Mouse (Mus musculus): ENCODE measurements around the gene Ascl2. TPM values are rescaled to one million over a fixed set of nuclear protein-coding genes. Genes with fewer than 3 reads are reported as not detected.

Gene Ascl2
- polyA plus RNA-seq (2016; fragmentation: Nextera tagmentation; extraction: Ambion mirVana) = 0.15 and 0.66 TPM in 2 replicates

- Histone ChIP-seq H3K4me1 (peaks cover 23% of the 10 kb centered on the region), H3K4me3 (peak within 1 kb of the TSS; percentile 42), H3K27me3 (replicated peaks) (peaks cover 82% of the 10 kb centered on the region), H3K9me3 (no peaks in the 10 kb centered on the region), H3K36me3 (no peaks in the 10 kb centered on the region), H3K4me2 (replicated peaks) (peak within 1 kb of the TSS; percentile 95), H3K27ac (no peak within 1 kb of the TSS), H3K9ac (peak within 1 kb of the TSS; percentile 17)
- ATAC-seq (ENCODE audit: low FRiP score, low read depth) = peak; percentile 35; the same call in 1 of the 2 replicates
- 2% methylated on average over 51 of the region's 51 CpGs for WGBS
These were observed at the start of gene Ascl2 for GRCm38 (mm10) chr7:142968809-142969511. Gene Ascl2, minus strand, starts transcription at chr7:142969264.

GRCm38 (mm10) chr7:143017181-143017580 is 48.1 kb upstream of the Ascl2 start:
- Histone ChIP-seq H3K4me3 (no peak overlapping the region), H3K9ac (no peak overlapping the region), H3K27ac (no peak overlapping the region), H3K27me3 (replicated peaks) (no peaks in the 10 kb centered on the region), H3K4me1 (peaks cover 19% of the 10 kb centered on the region), H3K9me3 (no peaks in the 10 kb centered on the region), H3K4me2 (replicated peaks) (no peak overlapping the region), H3K36me3 (no peaks in the 10 kb centered on the region)
- no peak for ATAC-seq (ENCODE audit: low FRiP score, low read depth)
- WGBS = 79% methylated on average over 4 of the region's 4 CpGs

DNA sequence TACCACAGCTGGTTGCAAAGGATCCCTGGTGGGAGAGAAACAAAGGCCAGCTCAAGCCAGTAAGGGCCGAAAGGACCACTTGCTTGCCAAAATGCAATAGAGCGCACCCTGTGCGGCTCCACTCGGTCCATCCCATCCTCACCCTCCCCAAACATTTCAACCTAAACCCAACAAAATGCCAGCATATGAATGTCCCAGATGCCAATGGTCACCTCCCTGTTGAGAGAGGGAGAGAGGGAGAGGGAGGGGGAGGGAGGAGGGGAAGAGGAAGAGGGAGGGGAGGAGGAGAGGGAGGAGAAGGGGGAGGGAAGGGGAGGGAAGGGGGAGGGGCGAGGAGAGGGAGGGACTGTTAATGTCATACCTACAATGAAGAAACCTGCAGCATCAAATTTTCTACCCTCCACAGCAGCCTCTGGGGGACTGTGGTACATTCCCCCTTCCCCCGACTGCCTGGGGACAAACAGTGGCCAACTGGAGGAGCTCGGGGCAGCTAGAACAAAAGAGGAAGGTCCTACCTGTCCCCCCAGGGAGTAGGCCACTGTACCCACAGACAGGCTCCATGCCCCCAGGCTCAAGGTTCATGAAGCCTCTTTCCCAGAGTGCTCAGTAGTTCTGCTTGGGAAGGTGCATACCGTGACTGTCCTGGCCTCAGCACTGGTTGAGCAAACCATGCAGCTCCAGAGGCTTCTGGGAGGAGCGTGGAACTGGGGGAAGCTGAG is 47.5 kb upstream of the Ascl2 start:
- Histone ChIP-seq H3K27ac (no peak overlapping the region), H3K4me3 (no peak overlapping the region), H3K36me3 (no peaks in the 10 kb centered on the region), H3K4me2 (replicated peaks) (peak overlapping the region; percentile 18; the same call in 1 of the 2 replicates), H3K4me1 (peaks cover 24% of the 10 kb centered on the region), H3K9me3 (no peaks in the 10 kb centered on the region), H3K27me3 (replicated peaks) (no peaks in the 10 kb centered on the region), H3K9ac (no peak overlapping the region)
- 55% methylated on average over 9 of the region's 9 CpGs for WGBS
- no peak for ATAC-seq (ENCODE audit: low FRiP score, low read depth)

GRCm38 (mm10) chr7:143015755-143016423 is 46.8 kb upstream of the Ascl2 start:
- H3K36me3 ChIP-seq = no peaks in the 10 kb centered on the region
- ATAC-seq (ENCODE audit: low FRiP score, low read depth) = peak; percentile 31; the same call in 1 of the 2 replicates
- peak overlapping the region; percentile 18; the same call in 1 of the 2 replicates for H3K4me2 ChIP-seq (replicated peaks)
- H3K27me3 ChIP-seq (replicated peaks) = no peaks in the 10 kb centered on the region
- 0% methylated on average over 1 of the region's 1 CpGs for WGBS
- H3K4me1 ChIP-seq = peaks cover 24% of the 10 kb centered on the region
- H3K9me3 ChIP-seq = no peaks in the 10 kb centered on the region
- no peak overlapping the region for H3K27ac ChIP-seq
- H3K9ac ChIP-seq = no peak overlapping the region
- no peak overlapping the region for H3K4me3 ChIP-seq

DNA sequence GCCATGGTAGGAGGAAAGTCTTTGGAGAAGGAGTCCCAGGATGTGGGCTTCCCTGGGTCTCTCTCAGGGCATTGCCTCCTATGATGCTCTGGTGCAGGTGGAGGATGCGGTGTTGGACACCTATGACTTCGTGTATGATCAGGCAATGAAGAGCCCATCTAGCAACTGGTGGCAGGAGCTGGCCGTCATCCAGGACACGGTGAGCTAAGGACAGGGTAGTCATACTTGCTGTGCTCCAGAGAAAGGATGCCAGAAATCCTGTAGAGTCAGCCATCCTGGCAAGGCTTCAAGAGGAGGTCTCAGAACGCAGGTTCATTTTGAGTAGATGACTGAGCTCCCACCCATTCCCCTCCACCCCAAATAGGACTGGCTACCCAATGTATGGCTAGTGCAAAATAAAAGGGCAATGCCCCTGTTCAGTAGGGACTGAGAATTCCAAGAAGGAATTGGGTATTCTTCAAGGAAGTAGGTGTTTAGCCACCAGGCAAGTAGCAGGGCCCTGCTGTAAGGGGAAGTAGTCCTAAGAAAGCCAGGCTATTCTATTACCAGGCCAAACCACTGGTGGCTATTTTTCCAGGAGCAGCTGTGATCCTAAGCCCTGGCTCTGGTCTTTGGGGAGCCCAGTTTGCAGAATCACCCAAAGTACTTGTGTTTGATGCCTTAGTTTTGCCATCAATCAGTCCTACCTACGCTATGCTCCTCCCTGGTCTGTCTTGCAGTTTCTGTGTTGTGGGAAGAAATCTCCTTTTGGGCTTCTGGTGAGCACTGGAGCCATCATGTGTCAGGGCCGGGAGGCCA is 46.0 kb upstream of the Ascl2 start:
- no peaks in the 10 kb centered on the region for H3K9me3 ChIP-seq
- H3K36me3 ChIP-seq = no peaks in the 10 kb centered on the region
- no peak overlapping the region for H3K9ac ChIP-seq
- peaks cover 24% of the 10 kb centered on the region for H3K4me1 ChIP-seq
- 84% methylated on average over 7 of the region's 7 CpGs for WGBS
- no peak for ATAC-seq (ENCODE audit: low FRiP score, low read depth)
- no peak overlapping the region for H3K27ac ChIP-seq
- H3K4me2 ChIP-seq (replicated peaks) = no peak overlapping the region
- H3K4me3 ChIP-seq = no peak overlapping the region
- no peaks in the 10 kb centered on the region for H3K27me3 ChIP-seq (replicated peaks)

DNA sequence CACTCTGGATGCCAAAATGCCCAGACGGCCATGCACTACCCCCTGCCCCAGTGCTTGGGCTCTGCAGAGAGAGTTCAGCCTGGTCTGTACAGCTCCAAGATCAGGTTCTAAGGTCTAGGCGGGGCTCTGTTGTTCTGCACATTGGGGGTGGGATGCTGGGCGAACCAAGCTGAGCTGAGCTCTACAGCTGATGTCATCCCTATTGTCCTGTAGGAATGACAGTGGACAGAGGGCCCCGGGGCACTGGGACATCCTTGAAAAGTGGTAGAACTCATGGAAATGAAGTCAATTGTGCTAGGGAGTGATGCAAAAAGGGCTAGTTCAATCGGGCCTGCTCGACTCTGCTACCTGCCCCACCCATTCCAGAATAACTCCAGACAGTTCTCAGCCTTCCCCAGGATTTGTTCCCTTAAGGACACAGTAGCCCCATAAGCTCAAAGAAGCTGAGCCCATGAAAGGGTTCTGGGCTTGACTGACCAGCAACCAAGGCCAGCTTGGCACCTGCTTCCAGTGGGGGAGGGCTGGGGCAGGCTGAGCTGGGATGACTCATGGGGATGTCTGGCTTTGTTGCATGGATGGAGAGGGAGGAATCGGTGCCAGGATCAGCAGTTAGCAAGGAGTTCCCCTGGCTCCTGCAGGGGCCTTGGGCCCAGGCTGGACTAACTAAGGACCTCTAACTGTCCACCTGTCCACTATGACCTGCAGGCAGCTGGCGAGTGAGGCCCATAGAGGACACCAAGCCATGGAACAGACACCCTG is 44.5 kb upstream of the Ascl2 start:
- no peak overlapping the region for H3K27ac ChIP-seq
- 72% methylated on average over 8 of the region's 8 CpGs for WGBS
- H3K9ac ChIP-seq = no peak overlapping the region
- no peaks in the 10 kb centered on the region for H3K9me3 ChIP-seq
- no peak overlapping the region for H3K4me3 ChIP-seq
- peaks cover 33% of the 10 kb centered on the region for H3K4me1 ChIP-seq
- no peak overlapping the region for H3K4me2 ChIP-seq (replicated peaks)
- H3K36me3 ChIP-seq = no peaks in the 10 kb centered on the region
- ATAC-seq (ENCODE audit: low FRiP score, low read depth) = no peak
- no peaks in the 10 kb centered on the region for H3K27me3 ChIP-seq (replicated peaks)

- Histone ChIP-seq H3K27me3 (replicated peaks) (no peaks in the 10 kb centered on the region), H3K27ac (no peak overlapping the region), H3K4me1 (peaks cover 39% of the 10 kb centered on the region), H3K4me3 (no peak overlapping the region), H3K36me3 (no peaks in the 10 kb centered on the region), H3K4me2 (replicated peaks) (no peak overlapping the region), H3K9me3 (no peaks in the 10 kb centered on the region), H3K9ac (no peak overlapping the region)
- 55% methylated on average over 5 of the region's 5 CpGs for WGBS
- no peak for ATAC-seq (ENCODE audit: low FRiP score, low read depth)
These were observed 43.3 kb upstream of the Ascl2 start for GRCm38 (mm10) chr7:143012230-143012875.

DNA sequence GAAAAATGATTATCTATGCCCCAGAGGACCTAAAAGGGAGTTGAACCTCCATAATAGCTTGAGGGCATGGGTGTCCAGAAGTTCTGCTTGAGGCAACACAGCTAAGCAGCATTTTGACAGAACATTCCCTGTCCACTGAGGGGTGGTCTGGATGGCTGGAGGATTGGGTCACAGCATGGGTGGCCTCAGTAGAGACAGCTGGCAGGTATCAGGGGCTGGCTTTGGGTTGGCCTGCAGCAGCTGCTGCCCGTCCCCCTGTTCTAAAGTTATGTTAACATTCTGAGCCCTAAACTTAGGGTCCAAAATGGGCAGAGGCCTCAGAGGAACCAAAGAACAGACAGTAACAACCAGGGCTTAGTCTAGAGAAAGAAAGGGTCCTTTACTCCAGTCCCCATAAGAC is 42.2 kb upstream of the Ascl2 start:
- no peaks in the 10 kb centered on the region for H3K27me3 ChIP-seq (replicated peaks)
- no peak overlapping the region for H3K27ac ChIP-seq
- 81% methylated on average over 1 of the region's 1 CpGs for WGBS
- ATAC-seq (ENCODE audit: low FRiP score, low read depth) = no peak
- H3K36me3 ChIP-seq = no peaks in the 10 kb centered on the region
- no peak overlapping the region for H3K4me3 ChIP-seq
- H3K9ac ChIP-seq = no peak overlapping the region
- H3K9me3 ChIP-seq = no peaks in the 10 kb centered on the region
- H3K4me2 ChIP-seq (replicated peaks) = no peak overlapping the region
- H3K4me1 ChIP-seq = peaks cover 36% of the 10 kb centered on the region

- no peak overlapping the region for H3K4me2 ChIP-seq (replicated peaks)
- H3K9ac ChIP-seq = no peak overlapping the region
- no peak for ATAC-seq (ENCODE audit: low FRiP score, low read depth)
- H3K4me3 ChIP-seq = no peak overlapping the region
- no peaks in the 10 kb centered on the region for H3K36me3 ChIP-seq
- WGBS = 81% methylated on average over 4 of the region's 4 CpGs
- H3K9me3 ChIP-seq = no peaks in the 10 kb centered on the region
- no peak overlapping the region for H3K27ac ChIP-seq
- peaks cover 26% of the 10 kb centered on the region for H3K4me1 ChIP-seq
- H3K27me3 ChIP-seq (replicated peaks) = no peaks in the 10 kb centered on the region
These were observed 40.9 kb upstream of the Ascl2 start for GRCm38 (mm10) chr7:143009996-143010395.

DNA sequence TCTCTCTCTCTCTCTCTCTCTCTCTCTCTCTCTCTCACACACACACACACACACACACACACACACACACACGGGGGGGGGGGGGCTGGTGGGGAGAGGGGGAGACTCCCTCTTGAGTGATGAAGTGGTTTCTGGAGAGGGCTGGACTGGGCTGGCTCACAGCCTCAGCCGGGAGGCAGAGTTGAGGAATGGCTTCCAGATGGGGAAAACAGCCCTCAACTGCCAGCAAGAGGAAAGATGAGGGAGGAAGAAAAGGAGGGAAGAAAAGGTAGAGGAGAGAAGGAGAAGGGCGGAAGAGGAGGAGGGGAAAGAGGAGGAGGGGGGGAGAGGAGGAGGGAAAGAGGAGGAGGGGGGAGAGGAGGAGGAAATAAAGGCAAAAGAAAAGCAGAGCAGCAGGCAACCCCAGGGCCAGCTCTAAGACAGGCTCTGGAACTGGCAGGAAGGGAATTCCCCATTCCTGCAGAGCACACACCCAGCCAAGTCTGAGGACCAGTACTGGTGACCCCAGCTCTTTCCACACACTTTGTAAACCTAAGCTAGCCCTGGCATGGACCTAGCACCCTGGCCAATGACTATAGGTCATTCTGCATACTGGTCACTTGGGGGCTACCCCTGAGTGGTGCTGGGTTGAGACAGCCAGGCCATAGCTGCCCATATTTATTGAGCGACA is 40.1 kb upstream of the Ascl2 start:
- Histone ChIP-seq H3K27me3 (replicated peaks) (no peaks in the 10 kb centered on the region), H3K4me1 (peaks cover 26% of the 10 kb centered on the region), H3K4me2 (replicated peaks) (0 out of 2 replicates have a peak overlapping the region, but pooled peaks have one; percentile 0), H3K27ac (no peak overlapping the region), H3K4me3 (no peak overlapping the region), H3K9me3 (no peaks in the 10 kb centered on the region), H3K9ac (no peak overlapping the region), H3K36me3 (no peaks in the 10 kb centered on the region)
- ATAC-seq (ENCODE audit: low FRiP score, low read depth) = no peak
- 57% methylated on average over 3 of the region's 4 CpGs for WGBS

Measured in neural tube, embryonic 12.5 days (tissue).